Mouse (Mus musculus): ENCODE data around the gene Ankrd39. TPM values are rescaled to one million over a fixed set of nuclear protein-coding genes. Genes with fewer than 3 reads are reported as not detected.

Gene Ankrd39
- polyA plus RNA-seq (2012; fragmentation: generic; extraction: Trizol): 10 to 100 TPM in 1 of 2 experiments, 1 to 10 TPM in 1; 9.1 to 10.9 TPM

GRCm38 (mm10) chr1:36546888-36547471, at the start of gene Ankrd39:
Ankrd39 (minus strand) TSS chr1:36547445.

GRCm38 (mm10) chr1:36558031-36558993, 11.1 kb upstream of the Ankrd39 start, which contains the start of gene Sema4c:
Sema4c (minus strand) TSS chr1:36558349.

GRCm38 (mm10) chr1:36539186-36539585, 8.1 kb downstream of the Ankrd39 start, which contains the start of gene Gm42417:
Gm42417 (minus strand) TSS chr1:36539429.

GRCm38 (mm10) chr1:36536783-36537182, 10.5 kb downstream of the Ankrd39 start, which contains the start of gene Ankrd23:
Ankrd23 (minus strand) TSS chr1:36536883.

GRCm38 (mm10) chr1:36511289-36512021, 35.8 kb downstream of the Ankrd39 start, which contains the start of gene Cnnm3:
Cnnm3 (plus strand) TSS chr1:36511867.

Other genes with a start within 250 kb of the Ankrd39 start
- gene Arid5a, start 239.7 kb downstream of the Ankrd39 start, polyA plus RNA-seq (2012; fragmentation: generic; extraction: Trizol): 1 to 10 TPM; 5.5 to 7.4 TPM
- gene Kansl3, start 178.3 kb downstream of the Ankrd39 start, polyA plus RNA-seq (2012; fragmentation: generic; extraction: Trizol): 10 to 100 TPM in 1 of 2 experiments, 1 to 10 TPM in 1; 4.5 to 29.7 TPM
- gene Fer1l5, start 175.2 kb downstream of the Ankrd39 start, polyA plus RNA-seq (2012; fragmentation: generic; extraction: Trizol): under 1 TPM; 0.01 to 0.30 TPM
- 10 to 100 TPM in 1 of 2 experiments, 1 to 10 TPM in 1; 8.3 to 20.3 TPM for gene Lman2l, start 102.2 kb downstream of the Ankrd39 start, polyA plus RNA-seq (2012; fragmentation: generic; extraction: Trizol)
- gene Cnnm4, start 75.8 kb downstream of the Ankrd39 start, polyA plus RNA-seq (2012; fragmentation: generic; extraction: Trizol): 1 to 10 TPM in 1 of 2 experiments, under 1 TPM in 1; 0.85 to 3.6 TPM
- gene Cnnm3, start 35.6 kb downstream of the Ankrd39 start, polyA plus RNA-seq (2012; fragmentation: generic; extraction: Trizol): 1 to 10 TPM; 2.3 to 6.9 TPM
- 1 to 10 TPM in 1 of 2 experiments, under 1 TPM in 1; 0.08 to 3.8 TPM for gene Ankrd23, start 10.6 kb downstream of the Ankrd39 start, polyA plus RNA-seq (2012; fragmentation: generic; extraction: Trizol)
- gene Gm42417, start 8.0 kb downstream of the Ankrd39 start, polyA plus RNA-seq (2012; fragmentation: generic; extraction: Trizol): not detected
- gene Sema4c, start 10.9 kb upstream of the Ankrd39 start, polyA plus RNA-seq (2012; fragmentation: generic; extraction: Trizol): 10 to 100 TPM in 1 of 2 experiments, 1 to 10 TPM in 1; 1.1 to 14.7 TPM
- gene Fam178b, start 135.7 kb upstream of the Ankrd39 start, polyA plus RNA-seq (2012; fragmentation: generic; extraction: Trizol): under 1 TPM in 1 of 2 experiments, not detected in 1; 0.99 TPM
- gene Cox5b, start 144.0 kb upstream of the Ankrd39 start, polyA plus RNA-seq (2012; fragmentation: generic; extraction: Trizol): 100 to 1,000 TPM; 774 to 799 TPM
- not detected for gene 4933424G06Rik, start 162.7 kb upstream of the Ankrd39 start, polyA plus RNA-seq (2012; fragmentation: generic; extraction: Trizol)
- 10 to 100 TPM; 53.0 to 65.1 TPM for gene Actr1b, start 167.0 kb upstream of the Ankrd39 start, polyA plus RNA-seq (2012; fragmentation: generic; extraction: Trizol)
- gene Zap70, start 214.4 kb upstream of the Ankrd39 start, polyA plus RNA-seq (2012; fragmentation: generic; extraction: Trizol): not detected

Data from C3H10T1/2 (cell line).